Mouse (Mus musculus) ES-E14 (cell line): ENCODE measurements at regions not wholly inside any gene's neighbourhood (a gene's known extent, or its start where the extent isn't known, plus 50 kb on each side); places are given as distances from the start of the nearest gene placed in this dataset.

ENCODE experiments used
- CHD2 ChIP-seq: IDR thresholded peaks from 2 replicates; pipeline ENCODE4 v1.6.1; 2014; ENCODE audit warnings: mild to moderate bottlenecking, low read depth, low read length, inconsistent platforms
- HCFC1 ChIP-seq: IDR thresholded peaks from 2 replicates; pipeline ENCODE4 v1.6.1; 2012; ENCODE audit warnings: low read length, inconsistent platforms, borderline replicate concordance; ENCODE audit not compliant: insufficient read depth
- MAFK ChIP-seq: IDR thresholded peaks from 2 replicates; pipeline ENCODE4 v1.6.1; 2014; ENCODE audit warnings: mild to moderate bottlenecking, low read depth, low read length, inconsistent platforms; ENCODE audit not compliant: insufficient read depth
- ZC3H11A ChIP-seq: IDR thresholded peaks from 2 replicates; pipeline ENCODE4 v1.6.1; 2012; ENCODE audit warnings: low read depth, mild to moderate bottlenecking, inconsistent platforms, low read length, borderline replicate concordance
- ZNF384 ChIP-seq: IDR thresholded peaks from 2 replicates; pipeline ENCODE4 v1.6.1; 2012; ENCODE audit warnings: low read depth, low read length, inconsistent platforms

GRCm38 (mm10) chr7:64011563-64012267, 73.0 kb upstream of the Klf13 start:
- TF ChIP-seq MAFK (no peak), HCFC1 (no peak), ZNF384 (no peak), CHD2 (no peak), ZC3H11A (no peak)
